Mouse (Mus musculus) neural tube, embryonic 10.5 days (tissue): ENCODE results near the gene Gm5615.

Experiments used
- DNase-seq: peaks from one replicate; pipeline ENCODE4 v3.0.0-alpha.2; 2017; ENCODE audit warnings: low spot score; ENCODE audit errors: extremely low spot score

Gm5615 gene

GRCm38 (mm10) chr9:36541863-36542262, at the start of gene Gm5615:
Gene Gm5615, minus strand, starts transcription at chr9:36541963.
- no peak for DNase-seq

GRCm38 (mm10) chr9:36582535-36582934, 40.8 kb upstream of the Gm5615 start, which contains the start of gene Gm17689:
Gene Gm17689, minus strand, starts transcription at chr9:36582635.
- no peak for DNase-seq

- no peak for DNase-seq
Measured at GRCm38 (mm10) chr9:36504211-36504610, 37.6 kb downstream of the Gm5615 start.

- DNase-seq: no peak
Measured at GRCm38 (mm10) chr9:36495824-36496223, 45.9 kb downstream of the Gm5615 start.

- DNase-seq: no peak
Measured at GRCm38 (mm10) chr9:36494501-36495220, 47.1 kb downstream of the Gm5615 start.
